Comparison of ENCODE assay signal across 20 mouse cellular contexts in genomic region chr16:7658133-7658532, GRCm38 (mm10).
"Had no signal": no experiment of that assay in that cellular context is flagged by ENCODE, and none has a peak within 500 bp of the region (broad histone marks: within the 10 kb centered on the region; RNA-seq: fewer than 3 reads in every experiment).

No protein-coding gene starts in this region.

- DNase-seq: kidney, adult 11 months; kidney, adult 8-10 months; kidney, postnatal 10 days; kidney, postnatal 36 days; layer of hippocampus, postnatal 36 days; liver; lung, adult 18-20 months; lung, postnatal 10 days; lung, postnatal 36 days; thymus, adult 18-20 months; thymus, postnatal 36 days had no signal

- H3K27ac ChIP-seq: intestine, embryonic 15.5 days; kidney, embryonic 15.5 days; left cerebral cortex, adult 2 months; limb, embryonic 13.5 days; liver, embryonic 12.5 days; liver, embryonic 15.5 days; lung, embryonic 15.5 days; midbrain, embryonic 12.5 days had no signal

- ATAC-seq: intestine, embryonic 15.5 days; liver, embryonic 12.5 days had no signal

- H3K36me3 ChIP-seq: intestine, embryonic 15.5 days; kidney, embryonic 15.5 days; limb, embryonic 13.5 days; liver, embryonic 12.5 days; liver, embryonic 15.5 days; lung, embryonic 15.5 days; midbrain, embryonic 12.5 days had no signal

- H3K4me2 ChIP-seq: intestine, embryonic 15.5 days; kidney, embryonic 15.5 days; limb, embryonic 13.5 days; liver, embryonic 12.5 days; liver, embryonic 15.5 days; lung, embryonic 15.5 days; midbrain, embryonic 12.5 days had no signal

- H3K27me3 ChIP-seq: intestine, embryonic 15.5 days; kidney, embryonic 15.5 days; limb, embryonic 13.5 days; liver, embryonic 12.5 days; liver, embryonic 15.5 days; lung, embryonic 15.5 days; megakaryocyte, embryonic 14.5 days; midbrain, embryonic 12.5 days had no signal

- H3K4me3 ChIP-seq: intestine, embryonic 15.5 days; kidney, embryonic 15.5 days; left cerebral cortex, adult 2 months; limb, embryonic 13.5 days; liver, embryonic 12.5 days; liver, embryonic 15.5 days; lung, embryonic 15.5 days; megakaryocyte, embryonic 14.5 days; midbrain, embryonic 12.5 days had no signal

- H3K9ac ChIP-seq: intestine, embryonic 15.5 days; kidney, embryonic 15.5 days; limb, embryonic 13.5 days; liver, embryonic 12.5 days; liver, embryonic 15.5 days; lung, embryonic 15.5 days; midbrain, embryonic 12.5 days had no signal

- H3K9me3 ChIP-seq: intestine, embryonic 15.5 days; kidney, embryonic 15.5 days; limb, embryonic 13.5 days; liver, embryonic 12.5 days; liver, embryonic 15.5 days; lung, embryonic 15.5 days; midbrain, embryonic 12.5 days had no signal

- H3K4me1 ChIP-seq: intestine, embryonic 15.5 days; kidney, embryonic 15.5 days; limb, embryonic 13.5 days; liver, embryonic 12.5 days; liver, embryonic 15.5 days; lung, embryonic 15.5 days; megakaryocyte, embryonic 14.5 days; midbrain, embryonic 12.5 days had no signal
